Mouse (Mus musculus): ENCODE measurements around the gene Prkce.

GRCm38 (mm10) chr17:86435570-86435969, 268.0 kb downstream of the Prkce start:
- TF ChIP-seq CTCF (IDR thresholded peaks at IDR 0.05; ENCODE audit: low read depth, low read length) (no peak), GATA1 (IDR thresholded peaks at IDR 0.05; ENCODE audit: borderline replicate concordance, low read length) (no peak)

All from G1E (cell line).